Mouse (Mus musculus) spleen, adult 2 months (tissue): ENCODE results near the gene Tle4. TPM values are rescaled to one million over a fixed set of nuclear protein-coding genes. Genes with fewer than 3 reads are reported as not detected.

Experiments used
- DNase-seq, 2 experiments: peaks; one replicate each; pipeline versions ENCODE4 v3.0.0 to v3.0.0-alpha.2; 2012 to 2021; ENCODE audit warnings: low spot score in 2 of 2, low read depth in 1 of 2
- H3K27ac ChIP-seq: fragments of 200-500 bp; 2 replicates; pipeline ENCODE4 v1.5.1; 2012; ENCODE audit warnings: low read length, inconsistent platforms; ENCODE audit not compliant: insufficient read depth
- H3K27me3 ChIP-seq: fragments of 200-500 bp; 2 replicates; pipeline ENCODE4 v1.6.1; 2012; ENCODE audit warnings: mild to moderate bottlenecking, moderate library complexity, low read length, inconsistent platforms; ENCODE audit not compliant: control insufficient read depth, insufficient read depth
- H3K36me3 ChIP-seq: fragments of 200-500 bp; 2 replicates; pipeline ENCODE4 v1.6.1; 2012; ENCODE audit warnings: mild to moderate bottlenecking, low read length, inconsistent platforms; ENCODE audit not compliant: control insufficient read depth, insufficient read depth
- H3K4me1 ChIP-seq: fragments of 200-500 bp; 2 replicates; pipeline ENCODE4 v1.6.1; 2011; ENCODE audit warnings: inconsistent platforms; ENCODE audit not compliant: control insufficient read depth, insufficient read depth, insufficient read length
- H3K4me3 ChIP-seq: fragments of 200-500 bp; 2 replicates; pipeline ENCODE4 v1.5.1; 2011; ENCODE audit warnings: mild to moderate bottlenecking, inconsistent platforms; ENCODE audit not compliant: insufficient read depth, insufficient read length; ENCODE audit errors: extremely low read depth
- CTCF ChIP-seq: fragments of 200-500 bp; IDR thresholded peaks from 2 replicates; pipeline ENCODE4 v1.5.1; 2011; ENCODE audit warnings: mild to moderate bottlenecking, inconsistent platforms; ENCODE audit not compliant: insufficient read depth, insufficient read length, insufficient replicate concordance; ENCODE audit errors: extremely low read depth
- POLR2A ChIP-seq: fragments of 200-500 bp; IDR thresholded peaks from 2 replicates; pipeline ENCODE4 v1.6.1; 2011; ENCODE audit warnings: low read depth, low read length, inconsistent platforms
- WGBS: fragments of 180-500 bp; shearing (Covaris S2); methylation state at CpG from one replicate; pipeline ENCODE4 v1.1.7; 2018; 5-methylcytosine and 5-hydroxymethylcytosine counted together
- polyA plus RNA-seq: library from polyadenylated mRNA; depleted of rRNA; stranded (reverse); fragments of >200 nt; gene quantifications from 2 replicates; pipeline ENCODE4 v1.2.3, GENCODE M21; 2012

Tle4 gene
- polyA plus RNA-seq, 1 experiment = 15.9 TPM

DNA sequence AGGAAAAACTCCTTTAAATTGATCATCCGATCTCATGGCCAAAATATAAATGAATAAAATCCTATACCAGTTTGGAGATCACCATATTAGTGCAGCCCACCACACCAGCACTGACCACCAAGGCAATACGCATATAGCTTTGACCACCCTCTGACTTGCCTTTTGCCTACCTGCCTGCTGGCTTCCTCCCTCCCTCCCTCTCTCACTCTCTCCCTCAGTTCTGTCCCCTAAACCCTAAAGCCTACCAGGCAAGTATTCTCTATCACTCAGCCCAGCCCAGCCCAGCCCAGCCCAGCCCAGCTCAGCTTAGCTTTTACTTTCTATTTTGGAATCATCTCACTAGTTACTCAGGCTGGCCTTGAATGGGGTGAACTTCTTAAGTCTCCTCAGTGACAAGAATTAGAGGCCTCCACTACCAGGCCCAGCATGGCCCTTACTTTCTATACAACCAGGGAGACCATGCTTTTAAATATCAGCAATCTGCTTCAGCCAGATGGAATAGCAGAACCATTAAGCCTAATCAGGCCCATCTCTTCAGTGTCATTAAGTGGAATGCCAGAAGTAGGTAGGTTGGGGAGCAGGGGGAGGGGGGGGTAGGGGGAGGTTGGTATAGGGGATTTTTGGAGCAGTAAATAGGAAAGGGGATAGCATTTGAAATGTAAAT is 91.8 kb downstream of the Tle4 start:
- 91% methylated on average over 2 of the region's 2 CpGs for WGBS

DNA sequence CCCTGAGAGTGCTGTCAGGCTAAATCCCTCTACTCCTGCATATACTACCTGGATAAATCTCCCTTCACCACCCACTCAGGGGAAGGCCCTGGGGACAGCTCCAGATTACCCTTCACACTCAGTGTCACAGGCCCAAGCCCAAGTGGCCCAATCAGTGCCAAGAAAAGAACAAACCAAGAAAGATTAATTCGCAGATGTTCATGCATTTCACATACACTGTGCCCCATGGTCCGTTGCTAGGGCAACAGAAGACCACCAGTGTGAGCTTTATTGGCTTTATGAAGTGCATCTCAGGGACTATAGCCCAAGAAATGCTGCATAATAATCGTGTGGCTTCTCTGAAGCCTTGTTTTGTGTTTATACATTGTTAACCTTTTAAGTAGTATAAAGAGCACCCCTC is 92.5 kb downstream of the Tle4 start:
- no peak for DNase-seq
- H3K36me3 ChIP-seq = no peaks in the 10 kb centered on the region
- peaks cover 5% of the 10 kb centered on the region; the same call in 1 of the 2 replicates for H3K4me1 ChIP-seq
- WGBS = 93% methylated on average over 3 of the region's 3 CpGs
- H3K27ac ChIP-seq = no peak overlapping the region
- no peak for TF ChIP-seq POLR2A
- no peak for TF ChIP-seq CTCF
- no peak overlapping the region for H3K4me3 ChIP-seq
- no peaks in the 10 kb centered on the region for H3K27me3 ChIP-seq

More for the DNA sequence above, 91.8 kb downstream of the Tle4 start:
- no peak for DNase-seq
- no peak overlapping the region for H3K27ac ChIP-seq
- no peaks in the 10 kb centered on the region for H3K36me3 ChIP-seq
- no peaks in the 10 kb centered on the region for H3K27me3 ChIP-seq
- H3K4me3 ChIP-seq = no peak overlapping the region
- TF ChIP-seq POLR2A (no peak), CTCF (no peak)
- H3K4me1 ChIP-seq = peaks cover 5% of the 10 kb centered on the region; the same call in 1 of the 2 replicates

DNA sequence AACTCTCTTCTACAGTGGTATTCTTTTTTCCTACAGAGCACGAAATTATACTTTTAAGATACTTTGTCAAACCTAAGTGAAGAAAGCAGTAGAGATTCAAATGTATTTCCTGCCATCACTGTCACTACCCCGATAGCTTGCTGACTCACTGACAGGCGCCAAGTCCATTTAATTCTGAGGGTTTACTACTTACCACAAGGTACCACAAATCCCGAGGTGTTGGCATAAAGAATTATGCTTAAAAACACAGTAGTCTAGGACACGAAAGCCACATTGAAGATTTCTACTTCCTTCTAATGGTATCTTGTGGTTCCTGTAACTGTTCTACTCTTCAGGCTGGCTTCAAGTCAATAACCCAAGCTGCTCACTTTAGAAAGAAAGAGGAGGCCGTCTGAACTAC is 94.0 kb downstream of the Tle4 start:
- TF ChIP-seq CTCF (no peak), POLR2A (no peak)
- 31% methylated on average over 6 of the region's 6 CpGs for WGBS

DNA sequence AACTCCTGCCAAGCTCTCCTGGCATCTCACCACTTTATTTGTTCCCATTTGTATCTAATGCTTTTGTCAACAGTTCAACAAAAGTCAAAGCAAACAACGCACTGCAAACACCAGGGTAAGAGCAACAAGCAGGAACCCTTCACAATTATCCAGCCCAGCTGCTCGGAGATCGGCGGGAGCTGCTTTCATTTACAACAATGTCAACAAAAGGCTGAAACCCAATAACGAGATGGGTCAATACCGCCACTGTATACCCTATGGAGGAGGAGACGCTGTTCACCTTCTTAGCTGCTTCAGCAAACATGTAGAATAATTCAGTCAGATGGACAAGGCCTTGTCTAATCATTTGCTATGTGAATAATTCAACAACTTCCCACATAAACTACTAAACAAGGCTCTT is 95.6 kb downstream of the Tle4 start:
- H3K36me3 ChIP-seq = no peaks in the 10 kb centered on the region
- DNase-seq = no peak
- TF ChIP-seq POLR2A = no peak
- no peak for TF ChIP-seq CTCF

More for the DNA sequence above, 94.0 kb downstream of the Tle4 start:
- no peak for DNase-seq
- no peak overlapping the region for H3K4me3 ChIP-seq
- no peak overlapping the region for H3K27ac ChIP-seq
- H3K4me1 ChIP-seq = peaks cover 5% of the 10 kb centered on the region; the same call in 1 of the 2 replicates
- no peaks in the 10 kb centered on the region for H3K36me3 ChIP-seq
- H3K27me3 ChIP-seq = no peaks in the 10 kb centered on the region

DNA sequence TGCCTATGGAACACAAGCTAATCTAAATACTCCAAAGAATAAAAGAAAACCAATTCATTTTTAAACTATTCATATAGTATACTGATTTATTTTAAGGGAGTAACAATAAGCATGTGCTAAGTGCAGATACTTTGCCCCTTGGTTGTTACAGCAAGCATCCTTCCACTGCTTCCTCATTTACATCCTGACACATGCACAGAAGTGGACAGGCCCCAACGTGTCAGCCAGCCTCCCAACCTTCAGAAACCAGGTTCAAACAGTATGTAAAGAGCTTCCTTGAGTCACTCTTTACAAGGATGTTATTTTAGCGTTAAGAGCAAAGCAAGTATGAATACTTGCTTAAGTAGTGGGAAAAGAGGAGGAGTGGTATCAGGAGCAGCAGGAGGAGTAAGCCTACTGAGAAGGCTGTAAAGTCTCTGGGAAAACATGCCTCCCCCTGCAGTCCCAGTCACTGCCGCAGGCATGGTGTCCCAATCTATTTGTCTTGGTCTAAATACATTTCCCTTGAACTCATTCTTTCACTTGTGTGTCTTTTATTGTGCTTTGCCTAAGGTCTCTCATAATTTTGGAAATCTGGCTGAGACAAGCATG is 97.9 kb downstream of the Tle4 start:
- no peaks in the 10 kb centered on the region for H3K36me3 ChIP-seq
- no peak overlapping the region for H3K27ac ChIP-seq
- WGBS = 45% methylated on average over 3 of the region's 3 CpGs
- no peak for DNase-seq
- TF ChIP-seq CTCF (no peak), POLR2A (no peak)
- peaks cover 5% of the 10 kb centered on the region; the same call in 1 of the 2 replicates for H3K4me1 ChIP-seq
- no peak overlapping the region for H3K4me3 ChIP-seq
- no peaks in the 10 kb centered on the region for H3K27me3 ChIP-seq

More for the DNA sequence above, 95.6 kb downstream of the Tle4 start:
- Histone ChIP-seq H3K4me1 (peaks cover 5% of the 10 kb centered on the region; the same call in 1 of the 2 replicates), H3K27ac (no peak overlapping the region), H3K4me3 (no peak overlapping the region), H3K27me3 (no peaks in the 10 kb centered on the region)
- WGBS = 93% methylated on average over 7 of the region's 7 CpGs

DNA sequence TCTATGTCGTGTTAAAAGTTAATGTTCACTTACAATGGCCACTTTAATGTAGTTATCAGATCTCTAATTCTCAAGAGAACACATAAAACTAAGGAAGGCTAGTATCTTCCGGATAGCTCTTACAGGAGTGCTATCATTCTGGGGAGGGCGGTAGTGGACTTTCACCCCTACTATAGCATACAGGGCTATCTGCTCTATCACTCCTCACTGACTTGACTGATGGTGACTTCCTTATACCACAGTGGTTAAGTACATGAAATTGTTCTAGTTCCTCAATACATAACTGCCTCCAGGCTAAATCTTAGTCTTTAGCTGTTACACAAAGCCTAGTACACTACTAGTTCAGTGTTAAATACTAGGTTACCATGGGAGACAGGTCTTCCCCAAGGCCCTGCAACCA is 104.8 kb downstream of the Tle4 start:
- Histone ChIP-seq H3K36me3 (no peaks in the 10 kb centered on the region), H3K27ac (no peak overlapping the region), H3K4me1 (no peaks in the 10 kb centered on the region), H3K27me3 (no peaks in the 10 kb centered on the region), H3K4me3 (no peak overlapping the region)
- WGBS = 94% methylated on average over 3 of the region's 3 CpGs
- TF ChIP-seq POLR2A (no peak), CTCF (no peak)
- DNase-seq = no peak

DNA sequence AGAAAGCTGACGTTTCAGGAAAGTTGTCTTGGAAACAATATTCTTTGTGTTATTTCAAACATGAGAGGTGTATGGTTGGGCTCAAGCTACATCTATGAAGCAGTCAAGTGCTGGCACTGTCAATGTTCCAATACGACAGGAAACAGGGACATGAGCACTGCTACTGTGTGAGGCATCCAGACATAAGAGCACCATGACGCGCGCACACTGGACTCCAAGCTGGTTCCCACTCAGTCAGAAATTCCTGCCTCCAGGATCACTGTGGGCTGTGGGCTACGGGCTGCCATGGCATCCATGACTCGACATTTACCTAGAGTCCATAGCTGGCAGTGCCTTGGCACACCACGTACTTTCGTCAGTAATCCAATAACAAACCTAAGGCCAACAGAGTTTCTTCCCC is 110.7 kb downstream of the Tle4 start:
- H3K36me3 ChIP-seq = no peaks in the 10 kb centered on the region
- DNase-seq = no peak
- WGBS = 96% methylated on average over 9 of the region's 9 CpGs
- H3K4me1 ChIP-seq = no peaks in the 10 kb centered on the region
- no peak overlapping the region for H3K4me3 ChIP-seq
- no peaks in the 10 kb centered on the region for H3K27me3 ChIP-seq
- H3K27ac ChIP-seq = no peak overlapping the region
- TF ChIP-seq POLR2A = no peak
- no peak for TF ChIP-seq CTCF
